Mouse (Mus musculus): ENCODE measurements around the gene Igfbp2. TPM values are rescaled to one million over a fixed set of nuclear protein-coding genes. Genes with fewer than 3 reads are reported as not detected.

Igfbp2 gene
- polyA plus RNA-seq, 1 experiment from 2014 or later = 446 TPM

- H3K27ac ChIP-seq (replicated peaks; ENCODE audit: low read depth, low read length) = no peak overlapping the region
Measured at GRCm38 (mm10) chr1:72809951-72810675, 14.2 kb upstream of the Igfbp2 start.

GRCm38 (mm10) chr1:72811061-72811460 is 13.2 kb upstream of the Igfbp2 start:
- H3K27me3 ChIP-seq (replicated peaks; ENCODE audit: control insufficient read depth, insufficient read depth, low read length) = no peaks in the 10 kb centered on the region
- WGBS = 92% methylated on average over 3 of the region's 3 CpGs
- H3K4me2 ChIP-seq (ENCODE audit: low read depth, low read length) = no peak overlapping the region
- no peak overlapping the region for H3K27ac ChIP-seq (replicated peaks; ENCODE audit: low read depth, low read length)
- H3K4me3 ChIP-seq (ENCODE audit: low read depth, low read length) = no peak overlapping the region
- H3K9me3 ChIP-seq (ENCODE audit: control insufficient read depth, low read length) = no peaks in the 10 kb centered on the region
- ATAC-seq (ENCODE audit: low read depth) = no peak
- peaks cover 13% of the 10 kb centered on the region for H3K4me1 ChIP-seq (ENCODE audit: control insufficient read depth, insufficient read depth, low read length)
- H3K36me3 ChIP-seq (ENCODE audit: control insufficient read depth, insufficient read depth, low read length) = no peaks in the 10 kb centered on the region
- H3K9ac ChIP-seq (ENCODE audit: low read depth, low read length) = no peak overlapping the region
- DNase-seq (ENCODE audit: low spot score) = no peak

More at GRCm38 (mm10) chr1:72809951-72810675, 14.2 kb upstream of the Igfbp2 start:
- Histone ChIP-seq H3K9ac (ENCODE audit: low read depth, low read length) (no peak overlapping the region), H3K4me3 (ENCODE audit: low read depth, low read length) (no peak overlapping the region), H3K27me3 (replicated peaks; ENCODE audit: control insufficient read depth, insufficient read depth, low read length) (no peaks in the 10 kb centered on the region), H3K36me3 (ENCODE audit: control insufficient read depth, insufficient read depth, low read length) (no peaks in the 10 kb centered on the region), H3K4me1 (ENCODE audit: control insufficient read depth, insufficient read depth, low read length) (peaks cover 20% of the 10 kb centered on the region), H3K4me2 (ENCODE audit: low read depth, low read length) (no peak overlapping the region), H3K9me3 (ENCODE audit: control insufficient read depth, low read length) (no peaks in the 10 kb centered on the region)
- whole genome bisulfite sequencing = 85% methylated on average over 7 of the region's 7 CpGs
- no peak for DNase-seq (ENCODE audit: low spot score)
- ATAC-seq (ENCODE audit: low read depth) = no peak

GRCm38 (mm10) chr1:72813089-72813638 is 11.1 kb upstream of the Igfbp2 start:
- Histone ChIP-seq H3K4me1 (ENCODE audit: control insufficient read depth, insufficient read depth, low read length) (peaks cover 10% of the 10 kb centered on the region), H3K4me3 (ENCODE audit: low read depth, low read length) (no peak overlapping the region), H3K27me3 (replicated peaks; ENCODE audit: control insufficient read depth, insufficient read depth, low read length) (no peaks in the 10 kb centered on the region), H3K4me2 (ENCODE audit: low read depth, low read length) (no peak overlapping the region), H3K9ac (ENCODE audit: low read depth, low read length) (no peak overlapping the region), H3K9me3 (ENCODE audit: control insufficient read depth, low read length) (no peaks in the 10 kb centered on the region), H3K27ac (replicated peaks; ENCODE audit: low read depth, low read length) (peak overlapping the region; percentile 11; the same call in 1 of the 2 replicates), H3K36me3 (ENCODE audit: control insufficient read depth, insufficient read depth, low read length) (no peaks in the 10 kb centered on the region)
- WGBS = 39% methylated on average over 5 of the region's 5 CpGs
- DNase-seq (ENCODE audit: low spot score) (no peak), ATAC-seq (ENCODE audit: low read depth) (0 out of 2 replicates have a peak, but pooled peaks have one; percentile 8)

- H3K4me2 ChIP-seq (ENCODE audit: low read depth, low read length) = no peak overlapping the region
- H3K4me3 ChIP-seq (ENCODE audit: low read depth, low read length) = no peak overlapping the region
- peak overlapping the region; percentile 11 for H3K27ac ChIP-seq (replicated peaks; ENCODE audit: low read depth, low read length)
- WGBS = 7% methylated on average over 6 of the region's 6 CpGs
- DNase-seq (ENCODE audit: low spot score) = peak; percentile 46
- 0 out of 2 replicates have a peak overlapping the region, but pooled peaks have one; percentile 20 for H3K9ac ChIP-seq (ENCODE audit: low read depth, low read length)
- no peaks in the 10 kb centered on the region for H3K27me3 ChIP-seq (replicated peaks; ENCODE audit: control insufficient read depth, insufficient read depth, low read length)
- H3K9me3 ChIP-seq (ENCODE audit: control insufficient read depth, low read length) = no peaks in the 10 kb centered on the region
- H3K4me1 ChIP-seq (ENCODE audit: control insufficient read depth, insufficient read depth, low read length) = peaks cover 10% of the 10 kb centered on the region
- no peaks in the 10 kb centered on the region for H3K36me3 ChIP-seq (ENCODE audit: control insufficient read depth, insufficient read depth, low read length)
- peak; percentile 61; the same call in 1 of the 2 replicates for ATAC-seq (ENCODE audit: low read depth)
Measured at GRCm38 (mm10) chr1:72813639-72814403, 10.5 kb upstream of the Igfbp2 start.

GRCm38 (mm10) chr1:72815184-72815583 is 9.1 kb upstream of the Igfbp2 start:
- ATAC-seq (ENCODE audit: low read depth) (peak; percentile 56; the same call in 1 of the 2 replicates), DNase-seq (ENCODE audit: low spot score) (peak; percentile 74)
- H3K4me2 ChIP-seq (ENCODE audit: low read depth, low read length) = no peak overlapping the region
- no peak overlapping the region; the same call in 1 of the 2 replicates for H3K27ac ChIP-seq (replicated peaks; ENCODE audit: low read depth, low read length)
- no peaks in the 10 kb centered on the region for H3K9me3 ChIP-seq (ENCODE audit: control insufficient read depth, low read length)
- no peaks in the 10 kb centered on the region for H3K27me3 ChIP-seq (replicated peaks; ENCODE audit: control insufficient read depth, insufficient read depth, low read length)
- no peak overlapping the region for H3K9ac ChIP-seq (ENCODE audit: low read depth, low read length)
- 43% methylated on average over 5 of the region's 5 CpGs for WGBS
- H3K4me1 ChIP-seq (ENCODE audit: control insufficient read depth, insufficient read depth, low read length) = peaks cover 10% of the 10 kb centered on the region
- no peaks in the 10 kb centered on the region for H3K36me3 ChIP-seq (ENCODE audit: control insufficient read depth, insufficient read depth, low read length)
- no peak overlapping the region for H3K4me3 ChIP-seq (ENCODE audit: low read depth, low read length)

- WGBS = 77% methylated on average over 3 of the region's 3 CpGs
- ATAC-seq (ENCODE audit: low read depth) = no peak
Measured at GRCm38 (mm10) chr1:72815616-72816015, 8.7 kb upstream of the Igfbp2 start.

GRCm38 (mm10) chr1:72819995-72820394 is 4.3 kb upstream of the Igfbp2 start:
- ATAC-seq (ENCODE audit: low read depth) (no peak), DNase-seq (ENCODE audit: low spot score) (no peak)
- 85% methylated on average over 6 of the region's 6 CpGs for WGBS
- H3K9me3 ChIP-seq (ENCODE audit: control insufficient read depth, low read length) = no peaks in the 10 kb centered on the region
- no peaks in the 10 kb centered on the region for H3K36me3 ChIP-seq (ENCODE audit: control insufficient read depth, insufficient read depth, low read length)
- H3K4me3 ChIP-seq (ENCODE audit: low read depth, low read length) = no peak overlapping the region
- H3K4me2 ChIP-seq (ENCODE audit: low read depth, low read length) = no peak overlapping the region
- H3K4me1 ChIP-seq (ENCODE audit: control insufficient read depth, insufficient read depth, low read length) = no peaks in the 10 kb centered on the region; the same call in 1 of the 2 replicates
- no peak overlapping the region for H3K27ac ChIP-seq (replicated peaks; ENCODE audit: low read depth, low read length)
- H3K9ac ChIP-seq (ENCODE audit: low read depth, low read length) = no peak overlapping the region
- H3K27me3 ChIP-seq (replicated peaks; ENCODE audit: control insufficient read depth, insufficient read depth, low read length) = no peaks in the 10 kb centered on the region

More at GRCm38 (mm10) chr1:72815616-72816015, 8.7 kb upstream of the Igfbp2 start:
- no peaks in the 10 kb centered on the region for H3K9me3 ChIP-seq (ENCODE audit: control insufficient read depth, low read length)
- no peak overlapping the region; the same call in 1 of the 2 replicates for H3K27ac ChIP-seq (replicated peaks; ENCODE audit: low read depth, low read length)
- DNase-seq (ENCODE audit: low spot score) = no peak
- H3K36me3 ChIP-seq (ENCODE audit: control insufficient read depth, insufficient read depth, low read length) = no peaks in the 10 kb centered on the region
- H3K4me3 ChIP-seq (ENCODE audit: low read depth, low read length) = no peak overlapping the region
- H3K27me3 ChIP-seq (replicated peaks; ENCODE audit: control insufficient read depth, insufficient read depth, low read length) = no peaks in the 10 kb centered on the region
- H3K9ac ChIP-seq (ENCODE audit: low read depth, low read length) = no peak overlapping the region
- H3K4me2 ChIP-seq (ENCODE audit: low read depth, low read length) = no peak overlapping the region
- peaks cover 10% of the 10 kb centered on the region for H3K4me1 ChIP-seq (ENCODE audit: control insufficient read depth, insufficient read depth, low read length)

- Histone ChIP-seq H3K9ac (ENCODE audit: low read depth, low read length) (no peak overlapping the region), H3K9me3 (ENCODE audit: control insufficient read depth, low read length) (no peaks in the 10 kb centered on the region), H3K27me3 (replicated peaks; ENCODE audit: control insufficient read depth, insufficient read depth, low read length) (no peaks in the 10 kb centered on the region), H3K36me3 (ENCODE audit: control insufficient read depth, insufficient read depth, low read length) (no peaks in the 10 kb centered on the region), H3K4me2 (ENCODE audit: low read depth, low read length) (no peak overlapping the region), H3K4me3 (ENCODE audit: low read depth, low read length) (no peak overlapping the region), H3K27ac (replicated peaks; ENCODE audit: low read depth, low read length) (no peak overlapping the region), H3K4me1 (ENCODE audit: control insufficient read depth, insufficient read depth, low read length) (peaks cover 15% of the 10 kb centered on the region)
- DNase-seq (ENCODE audit: low spot score) = no peak
- no peak for ATAC-seq (ENCODE audit: low read depth)
- WGBS = 83% methylated on average over 10 of the region's 10 CpGs
Measured at GRCm38 (mm10) chr1:72822893-72823292, 1.4 kb upstream of the Igfbp2 start.

All from embryonic facial prominence, embryonic 14.5 days (tissue).